Mouse (Mus musculus): Measurements from ENCODE around the gene Surf6. TPM values are rescaled to one million over a fixed set of nuclear protein-coding genes. Genes with fewer than 3 reads are reported as not detected.
A peak's percentile ranks its signal among the peaks of the same experiment; 100 is the strongest.

Gene Surf6
- polyA plus RNA-seq, 1 experiment, result 11.7 TPM

DNA sequence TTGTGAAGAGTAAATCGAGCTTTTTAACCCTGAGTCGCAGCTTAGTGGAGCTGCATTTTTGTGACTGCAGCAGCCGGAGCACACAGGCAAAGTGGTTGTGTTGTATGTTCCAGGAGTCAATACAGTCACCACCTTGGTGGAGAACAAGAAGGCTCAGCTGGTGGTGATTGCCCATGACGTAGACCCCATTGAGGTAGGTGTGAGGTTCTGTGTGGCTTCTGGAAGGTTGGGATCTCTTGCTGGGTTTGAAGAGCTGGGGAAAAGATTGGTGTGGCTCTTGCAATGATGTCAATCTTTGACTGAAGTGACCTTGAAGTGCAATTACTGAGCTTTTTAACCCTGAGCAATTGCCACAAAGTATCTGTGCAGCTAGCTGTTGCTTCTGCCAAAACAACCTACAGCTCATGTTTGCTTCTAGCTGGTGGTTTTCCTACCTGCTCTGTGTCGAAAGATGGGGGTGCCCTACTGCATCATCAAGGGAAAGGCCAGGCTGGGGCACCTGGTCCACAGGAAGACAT is 9.6 kb upstream of the Surf6 start:
- no peak overlapping the region for H3K4me3 ChIP-seq (ENCODE audit: extremely low read depth, insufficient read depth, insufficient read length)
- 71% methylated on average over 5 of the region's 5 CpGs for WGBS
- H3K27ac ChIP-seq (ENCODE audit: insufficient read depth, low read length), result no peak overlapping the region

DNA sequence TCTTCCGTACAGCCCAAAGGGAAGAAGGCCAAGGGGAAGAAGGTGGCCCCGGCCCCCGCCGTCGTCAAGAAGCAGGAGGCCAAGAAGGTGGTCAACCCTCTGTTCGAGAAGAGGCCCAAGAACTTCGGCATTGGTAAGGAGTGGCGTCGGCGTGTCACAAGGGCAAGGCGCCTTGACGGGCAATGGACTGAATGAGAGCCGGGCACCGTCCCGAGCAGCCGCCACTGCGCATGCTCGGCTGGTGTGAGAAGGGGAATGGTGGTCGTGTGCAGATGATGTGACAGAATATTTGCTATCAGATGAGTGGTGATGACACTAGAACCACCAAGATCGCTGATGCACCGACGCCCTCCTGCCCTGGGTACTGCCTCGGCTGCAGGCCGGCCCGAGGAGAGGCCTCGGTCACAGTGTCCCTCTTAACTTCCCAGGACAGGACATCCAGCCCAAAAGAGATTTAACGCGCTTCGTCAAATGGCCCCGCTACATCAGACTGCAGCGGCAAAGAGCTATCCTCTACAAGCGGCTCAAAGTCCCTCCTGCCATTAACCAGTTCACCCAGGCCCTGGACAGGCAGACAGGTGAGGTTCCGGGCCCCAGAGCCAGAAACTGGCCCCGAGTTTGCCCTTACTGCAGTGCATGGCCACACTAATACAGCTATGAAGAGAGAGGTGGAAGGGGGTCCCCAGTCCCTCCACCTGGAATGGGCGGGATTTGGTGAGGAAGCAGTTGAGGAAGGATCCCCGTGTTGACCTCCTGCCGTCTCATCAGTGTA is 8.5 kb upstream of the Surf6 start:
- TF ChIP-seq CTCF (IDR thresholded peaks at IDR 0.05; ENCODE audit: extremely low read depth, insufficient read depth, insufficient read length, insufficient replicate concordance) (no peak), POLR2A (IDR thresholded peaks at IDR 0.05; ENCODE audit: low read depth, low read length) (no peak)
- peak in 1 of 2 experiments; percentile 41 for DNase-seq (ENCODE audit: low read depth in 1 of 2, low spot score in 2 of 2)
- WGBS, result 1% methylated on average over 37 of the region's 37 CpGs
- Histone ChIP-seq H3K4me3 (ENCODE audit: extremely low read depth, insufficient read depth, insufficient read length) (peak overlapping the region; percentile 77), H3K27ac (ENCODE audit: insufficient read depth, low read length) (peak overlapping the region; percentile 84), H3K36me3 (ENCODE audit: control insufficient read depth, insufficient read depth, low read length) (peaks cover 21% of the 10 kb centered on the region), H3K4me1 (ENCODE audit: control insufficient read depth, insufficient read depth, insufficient read length) (peaks cover 9% of the 10 kb centered on the region; the same call in 1 of the 2 replicates), H3K27me3 (ENCODE audit: control insufficient read depth, insufficient read depth, low read length) (no peaks in the 10 kb centered on the region)

More for the DNA sequence above, 9.6 kb upstream of the Surf6 start:
- DNase-seq (ENCODE audit: low read depth in 1 of 2, low spot score in 2 of 2), result no peak
- Histone ChIP-seq H3K4me1 (ENCODE audit: control insufficient read depth, insufficient read depth, insufficient read length) (peaks cover 13% of the 10 kb centered on the region; the same call in 1 of the 2 replicates), H3K27me3 (ENCODE audit: control insufficient read depth, insufficient read depth, low read length) (no peaks in the 10 kb centered on the region), H3K36me3 (ENCODE audit: control insufficient read depth, insufficient read depth, low read length) (peaks cover 21% of the 10 kb centered on the region)
- TF ChIP-seq CTCF (IDR thresholded peaks at IDR 0.05; ENCODE audit: extremely low read depth, insufficient read depth, insufficient read length, insufficient replicate concordance) (no peak), POLR2A (IDR thresholded peaks at IDR 0.05; ENCODE audit: low read depth, low read length) (no peak)

DNA sequence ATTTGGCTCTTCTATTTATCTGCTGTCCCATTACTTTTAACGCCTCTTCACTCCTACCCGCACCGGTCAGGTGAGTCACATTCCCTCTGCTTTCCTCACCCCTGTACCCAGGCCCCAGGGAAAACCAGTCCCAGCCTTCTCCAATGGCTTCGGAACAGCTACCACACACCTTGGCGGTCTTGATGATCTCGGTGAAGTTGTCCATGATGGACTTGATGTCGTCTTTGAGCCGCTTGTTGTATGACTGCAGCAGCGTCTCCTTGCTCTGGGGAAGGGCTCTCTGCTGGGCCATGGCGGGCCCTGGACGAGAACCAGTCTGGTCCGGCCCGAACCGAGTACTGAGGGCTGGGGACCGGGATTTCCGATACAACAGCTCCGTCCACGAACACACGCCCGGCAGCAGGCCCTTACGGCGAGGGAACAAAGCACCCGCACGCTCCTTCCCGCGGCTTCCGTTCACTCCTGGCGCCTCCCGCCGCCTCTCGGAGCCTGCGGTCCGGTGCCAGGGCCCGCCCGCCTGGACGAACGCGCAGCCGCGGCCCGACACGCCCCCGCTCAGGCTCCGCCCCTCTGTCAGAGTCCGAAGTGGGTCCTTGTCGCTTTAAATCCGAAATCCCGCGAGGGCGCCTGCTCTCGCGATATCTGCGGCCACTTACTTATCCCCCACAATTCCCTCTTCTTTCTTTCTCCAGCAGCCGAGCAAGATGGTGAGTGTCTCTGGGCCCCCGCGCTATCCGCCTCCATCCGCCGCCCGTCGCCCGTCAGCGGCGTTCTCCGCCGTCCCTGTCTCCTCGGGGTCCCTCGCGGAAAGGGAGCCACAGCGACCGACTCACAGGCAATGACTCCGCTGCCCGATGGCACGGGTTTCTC is 7.7 kb upstream of the Surf6 start, which contains the start of the genes Med22 and Rpl7a:
Med22 (minus strand) TSS at position 554 of the 870 bp plus-strand sequence.
Rpl7a (plus strand) TSS at position 641 of the 870 bp plus-strand sequence.
- Histone ChIP-seq H3K4me1 (ENCODE audit: control insufficient read depth, insufficient read depth, insufficient read length) (peaks cover 6% of the 10 kb centered on the region; the same call in 1 of the 2 replicates), H3K36me3 (ENCODE audit: control insufficient read depth, insufficient read depth, low read length) (peaks cover 21% of the 10 kb centered on the region), H3K4me3 (ENCODE audit: extremely low read depth, insufficient read depth, insufficient read length) (peak within 1 kb of the TSS; percentile 77), H3K27me3 (ENCODE audit: control insufficient read depth, insufficient read depth, low read length) (no peaks in the 10 kb centered on the region), H3K27ac (ENCODE audit: insufficient read depth, low read length) (peak within 1 kb of the TSS; percentile 84)
- under 1% methylated on average over 74 of the region's 74 CpGs for WGBS
- peak; percentile 97 to 99 for DNase-seq (ENCODE audit: low read depth in 1 of 2, low spot score in 2 of 2)
- peak; percentile 74 for TF ChIP-seq POLR2A (IDR thresholded peaks at IDR 0.05; ENCODE audit: low read depth, low read length)
- no peak for TF ChIP-seq CTCF (IDR thresholded peaks at IDR 0.05; ENCODE audit: extremely low read depth, insufficient read depth, insufficient read length, insufficient replicate concordance)

DNA sequence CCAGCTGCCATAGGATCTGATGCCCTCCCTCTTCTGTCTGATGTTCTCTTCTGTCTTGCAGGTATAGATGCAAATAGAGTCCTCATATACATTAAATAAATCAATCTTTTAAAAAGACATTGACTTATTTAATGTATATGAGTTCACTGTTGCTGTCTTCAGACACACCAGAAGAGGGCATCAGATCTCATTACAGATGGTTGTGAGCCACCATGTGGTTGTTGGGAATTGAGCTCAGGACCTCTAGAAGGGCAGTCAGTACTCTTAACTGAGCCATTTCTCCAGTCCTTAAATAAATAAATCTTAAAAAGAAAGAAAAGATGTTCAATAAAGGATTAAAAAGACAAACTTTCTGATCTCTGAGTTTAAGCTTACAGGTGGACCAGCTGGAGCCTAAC is 6.7 kb upstream of the Surf6 start:
- Histone ChIP-seq H3K27ac (ENCODE audit: insufficient read depth, low read length) (no peak overlapping the region), H3K4me1 (ENCODE audit: control insufficient read depth, insufficient read depth, insufficient read length) (peaks cover 4% of the 10 kb centered on the region; the same call in 1 of the 2 replicates), H3K36me3 (ENCODE audit: control insufficient read depth, insufficient read depth, low read length) (peaks cover 21% of the 10 kb centered on the region), H3K4me3 (ENCODE audit: extremely low read depth, insufficient read depth, insufficient read length) (no peak overlapping the region; the same call in 1 of the 2 replicates), H3K27me3 (ENCODE audit: control insufficient read depth, insufficient read depth, low read length) (no peaks in the 10 kb centered on the region)
- no peak for DNase-seq (ENCODE audit: low read depth in 1 of 2, low spot score in 2 of 2)
- no peak for TF ChIP-seq POLR2A (IDR thresholded peaks at IDR 0.05; ENCODE audit: low read depth, low read length)
- TF ChIP-seq CTCF (IDR thresholded peaks at IDR 0.05; ENCODE audit: extremely low read depth, insufficient read depth, insufficient read length, insufficient replicate concordance), result no peak

DNA sequence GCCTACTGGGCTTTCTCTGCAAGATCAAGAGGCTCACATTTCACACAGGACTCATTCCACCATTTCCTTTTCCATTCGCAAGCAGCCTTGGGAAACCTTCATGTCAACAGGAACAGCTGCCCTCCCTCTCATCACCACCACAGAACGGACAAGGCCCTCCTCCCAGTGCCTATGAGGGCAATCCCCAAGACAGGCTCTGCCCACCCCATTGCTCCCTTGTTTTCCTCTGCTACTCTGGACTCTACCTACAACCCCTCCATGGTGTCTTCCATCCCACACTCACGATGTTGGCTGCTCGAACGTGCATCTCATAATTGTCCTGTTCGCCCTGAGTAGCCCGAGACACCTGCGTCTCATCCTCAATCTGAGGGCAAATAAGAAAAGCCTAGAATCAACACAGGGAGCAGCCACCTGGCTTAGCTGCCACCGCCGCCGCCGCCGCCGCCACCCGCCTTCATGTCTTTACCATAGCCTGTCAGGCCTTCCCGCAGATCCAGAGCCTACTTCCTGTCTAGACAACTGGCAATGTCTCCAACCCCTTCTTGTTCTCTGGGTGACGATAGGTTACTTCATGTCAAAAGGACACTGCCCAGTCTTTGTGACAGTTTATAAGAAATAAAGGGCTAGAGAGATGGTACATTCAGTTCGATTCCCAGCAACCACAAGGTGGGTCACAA is 6.2 kb upstream of the Surf6 start:
- Histone ChIP-seq H3K27me3 (ENCODE audit: control insufficient read depth, insufficient read depth, low read length) (no peaks in the 10 kb centered on the region), H3K27ac (ENCODE audit: insufficient read depth, low read length) (no peak overlapping the region), H3K36me3 (ENCODE audit: control insufficient read depth, insufficient read depth, low read length) (peaks cover 20% of the 10 kb centered on the region), H3K4me3 (ENCODE audit: extremely low read depth, insufficient read depth, insufficient read length) (no peak overlapping the region; the same call in 1 of the 2 replicates), H3K4me1 (ENCODE audit: control insufficient read depth, insufficient read depth, insufficient read length) (peaks cover 5% of the 10 kb centered on the region; the same call in 1 of the 2 replicates)
- 82% methylated on average over 18 of the region's 18 CpGs for WGBS
- DNase-seq (ENCODE audit: low read depth in 1 of 2, low spot score in 2 of 2), result no peak
- TF ChIP-seq POLR2A (IDR thresholded peaks at IDR 0.05; ENCODE audit: low read depth, low read length) (no peak), CTCF (IDR thresholded peaks at IDR 0.05; ENCODE audit: extremely low read depth, insufficient read depth, insufficient read length, insufficient replicate concordance) (no peak)

DNA sequence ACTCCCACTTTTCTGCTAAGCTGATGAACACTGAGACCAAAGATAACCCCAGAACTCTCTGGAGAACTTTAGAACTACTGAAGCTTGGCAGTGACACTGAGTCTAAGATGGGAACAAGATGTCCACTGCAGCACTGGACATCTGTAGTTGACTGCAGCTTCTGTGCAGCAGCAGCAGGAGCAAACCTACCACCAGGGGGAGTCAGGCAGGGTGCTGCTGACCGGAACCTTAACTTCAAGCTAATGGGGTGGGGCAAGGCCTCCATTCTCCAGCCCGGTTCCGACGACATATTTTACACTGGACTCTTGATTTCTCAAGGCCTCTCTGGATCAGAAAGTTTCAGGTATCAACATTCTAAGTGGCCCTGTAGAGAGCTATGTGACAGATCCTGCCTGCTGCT is 4.4 kb upstream of the Surf6 start:
- H3K4me3 ChIP-seq (ENCODE audit: extremely low read depth, insufficient read depth, insufficient read length), result no peak overlapping the region
- WGBS, result 50% methylated on average over 4 of the region's 4 CpGs
- H3K36me3 ChIP-seq (ENCODE audit: control insufficient read depth, insufficient read depth, low read length), result peaks cover 10% of the 10 kb centered on the region
- no peaks in the 10 kb centered on the region for H3K27me3 ChIP-seq (ENCODE audit: control insufficient read depth, insufficient read depth, low read length)
- peak in 1 of 2 experiments; percentile 39 for DNase-seq (ENCODE audit: low read depth in 1 of 2, low spot score in 2 of 2)
- no peak for TF ChIP-seq POLR2A (IDR thresholded peaks at IDR 0.05; ENCODE audit: low read depth, low read length)
- peak; percentile 74; the same call in 1 of the 2 replicates for TF ChIP-seq CTCF (IDR thresholded peaks at IDR 0.05; ENCODE audit: extremely low read depth, insufficient read depth, insufficient read length, insufficient replicate concordance)
- peaks cover 9% of the 10 kb centered on the region; the same call in 1 of the 2 replicates for H3K4me1 ChIP-seq (ENCODE audit: control insufficient read depth, insufficient read depth, insufficient read length)
- H3K27ac ChIP-seq (ENCODE audit: insufficient read depth, low read length), result no peak overlapping the region
